Mouse (Mus musculus): Measurements from ENCODE around the gene Trpm7.
"Not testable (repeated sequence)": the region's sequence is repeated elsewhere in the genome, so short reads cannot be mapped to it uniquely, and the experiment has no call there.

Gene Trpm7

DNA sequence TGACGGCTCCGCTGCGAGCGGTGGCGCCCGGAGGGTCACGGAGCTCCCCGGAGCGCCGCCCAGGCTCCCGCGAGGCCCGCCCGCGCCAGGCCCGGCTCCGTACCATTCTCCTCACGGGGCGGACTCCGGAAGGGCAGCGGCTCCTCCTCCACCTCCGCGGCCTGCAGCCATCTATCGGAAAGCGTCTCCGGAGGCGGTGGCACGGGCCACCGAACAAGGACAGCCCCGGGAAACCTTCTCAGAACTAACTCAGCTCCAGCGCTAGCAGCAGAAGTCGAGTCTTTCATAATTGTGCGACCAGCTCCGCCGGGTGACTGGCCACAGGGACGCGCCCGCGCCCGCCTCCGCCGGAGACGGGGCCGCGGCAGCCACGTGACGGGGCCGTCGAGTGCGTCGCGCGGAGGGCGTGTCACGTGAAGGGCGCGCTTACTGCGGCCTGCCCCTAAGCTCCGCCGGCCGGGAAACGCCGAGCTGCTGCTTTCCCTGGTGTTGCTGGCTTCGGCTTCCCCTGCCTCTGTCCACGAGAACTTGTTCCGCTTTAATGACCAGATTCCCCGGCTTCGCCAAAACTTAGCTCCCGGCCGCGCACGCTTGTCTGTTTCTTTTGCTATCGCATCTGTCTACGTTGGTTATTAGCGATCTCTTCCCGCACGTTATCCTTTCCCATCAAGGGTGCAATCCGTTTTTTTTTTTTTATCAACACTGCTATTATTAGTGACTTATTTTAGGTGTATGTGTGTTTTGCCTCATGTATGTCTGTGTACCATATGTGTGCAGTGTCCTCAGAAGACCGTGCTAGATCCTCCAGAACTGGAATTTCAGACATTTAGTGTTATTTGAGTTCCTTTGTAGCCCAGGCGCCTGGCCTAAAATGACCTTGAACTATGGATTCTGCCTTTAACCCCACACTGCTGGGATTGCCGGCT is at the start of gene Trpm7:
TSS of gene Trpm7 (minus strand) at position 360 of the 926 bp plus-strand sequence.
- DNase-seq: peak; percentile 87 to 89

DNA sequence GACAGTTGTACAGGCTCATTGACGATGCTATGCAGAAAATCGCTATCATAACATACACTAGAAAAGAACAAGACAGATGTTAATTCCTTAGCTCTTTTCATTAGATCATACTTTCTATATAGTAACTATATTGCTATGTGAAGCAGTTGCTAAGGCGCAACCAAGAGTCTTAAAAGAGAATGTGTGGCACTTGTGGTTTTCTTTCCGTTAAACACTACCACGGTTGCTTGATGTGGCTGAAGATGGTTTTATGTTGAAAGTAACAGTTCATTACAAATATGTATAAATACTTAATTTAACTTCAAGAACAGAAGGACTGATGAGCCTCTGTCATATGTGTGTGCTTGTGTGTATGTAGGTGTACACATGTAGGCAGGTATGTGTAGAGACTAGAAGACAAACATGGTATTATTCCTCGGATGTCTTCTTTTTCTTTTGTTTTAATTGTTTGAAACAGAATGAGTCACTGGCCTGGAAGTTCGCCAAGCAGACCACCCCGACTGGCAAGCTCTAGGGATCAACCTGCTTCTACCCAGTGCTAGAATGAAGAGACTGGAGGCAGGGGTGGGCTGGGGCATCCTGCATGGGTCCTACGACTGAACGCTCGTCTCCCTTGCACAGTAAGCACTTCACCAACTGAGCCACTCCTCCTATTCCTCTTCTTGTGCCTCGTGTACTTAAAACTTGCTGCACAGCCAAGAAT is 44.5 kb upstream of the Trpm7 start:
- DNase-seq: peak; percentile 29 to 38

DNA sequence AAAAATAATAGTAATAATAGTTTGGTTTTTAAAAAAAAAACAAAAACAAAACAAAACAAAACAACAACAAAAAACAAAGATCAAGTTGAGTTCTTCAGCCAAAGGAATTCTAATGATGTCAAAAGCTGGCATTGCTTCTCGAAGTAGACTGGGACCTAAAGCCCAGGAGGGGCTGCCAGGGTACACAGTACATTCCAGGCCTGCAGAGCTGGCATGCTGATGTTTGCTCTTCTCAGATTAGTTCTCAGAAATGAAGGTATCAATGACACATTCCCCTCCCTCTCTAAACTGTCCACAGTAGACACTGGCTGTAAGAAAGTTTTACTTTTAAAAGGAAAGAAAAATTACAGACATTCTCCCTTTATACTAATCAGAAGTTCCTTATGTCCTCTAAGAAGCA is 40.2 kb upstream of the Trpm7 start:
- DNase-seq: no peak

DNA sequence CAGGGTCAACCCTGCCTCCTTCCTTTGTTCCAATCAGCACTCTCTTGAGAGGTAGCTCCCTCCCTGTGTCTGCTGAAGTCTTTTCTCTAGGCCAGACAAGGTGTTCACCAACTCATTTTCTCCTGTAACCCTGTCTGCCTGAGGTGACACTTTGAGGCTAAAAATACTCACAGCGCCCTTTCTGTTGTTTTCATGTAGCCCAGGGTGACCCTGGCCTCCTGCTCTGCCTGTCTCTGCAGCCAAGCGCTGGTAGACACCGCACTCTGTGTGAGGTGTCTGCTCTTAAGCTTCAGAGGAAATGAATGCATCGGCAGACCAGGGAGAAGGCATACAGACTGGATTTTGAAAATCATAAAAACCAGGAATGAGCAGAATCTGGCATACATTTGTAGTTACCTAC is 38.1 kb upstream of the Trpm7 start:
- no peak for DNase-seq

DNA sequence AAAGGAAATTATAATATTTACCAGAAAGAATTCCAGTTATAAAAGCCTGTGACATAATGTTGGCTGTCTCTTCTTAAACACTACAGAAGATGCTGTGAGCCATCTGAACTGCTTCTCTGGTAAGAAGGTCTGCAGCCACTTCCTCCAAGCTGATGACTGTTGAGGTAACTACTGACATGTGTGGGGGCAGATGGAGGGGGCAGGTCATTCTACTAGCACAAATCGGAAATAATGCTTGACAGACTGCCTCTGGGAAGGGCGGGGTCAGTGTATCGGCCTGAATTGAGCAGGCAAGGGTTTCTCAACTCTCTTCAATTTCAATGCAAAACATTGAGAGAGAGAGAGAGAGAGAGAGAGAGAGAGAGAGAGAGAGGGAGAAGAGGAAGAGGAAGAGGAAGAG is 28.1 kb upstream of the Trpm7 start:
- DNase-seq: no peak

DNA sequence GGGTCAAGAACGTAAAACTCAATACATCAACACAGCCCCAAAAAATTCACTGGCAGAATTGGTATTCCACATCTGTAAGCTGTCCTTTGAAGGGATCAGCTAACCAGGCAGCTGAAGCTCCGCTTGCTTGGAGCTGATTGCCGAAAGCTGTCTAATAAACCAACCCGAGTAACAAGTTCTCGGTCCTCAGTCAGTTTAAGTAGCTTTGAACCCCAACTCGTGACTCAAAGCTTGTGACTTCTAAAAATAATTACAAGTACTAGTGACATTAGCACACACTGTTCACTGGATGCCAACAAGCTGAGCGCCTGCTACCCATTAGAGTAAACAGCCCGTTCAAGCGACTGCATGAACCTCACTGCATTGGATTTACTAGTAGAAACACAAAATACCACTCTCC is 21.5 kb upstream of the Trpm7 start:
- DNase-seq: no peak

DNA sequence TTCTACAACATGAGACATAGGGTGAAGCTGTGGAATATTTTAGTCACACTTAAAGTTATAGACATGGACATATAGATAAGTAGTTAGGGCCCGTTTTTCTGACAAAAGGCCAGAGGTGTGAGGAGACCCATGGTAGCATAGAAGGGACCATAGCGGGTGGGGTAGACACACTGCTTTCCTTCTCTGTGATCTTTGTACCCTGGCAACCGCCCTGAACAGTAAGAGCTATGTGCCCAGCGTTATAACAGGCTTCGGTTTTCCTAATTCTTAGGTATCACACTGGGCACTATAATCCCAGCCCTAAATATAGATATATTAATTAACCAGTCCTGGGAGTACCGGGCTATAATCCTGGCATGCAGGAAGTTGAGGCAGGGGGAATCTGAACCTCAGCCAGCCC is 20.9 kb upstream of the Trpm7 start:
- DNase-seq: no peak

DNA sequence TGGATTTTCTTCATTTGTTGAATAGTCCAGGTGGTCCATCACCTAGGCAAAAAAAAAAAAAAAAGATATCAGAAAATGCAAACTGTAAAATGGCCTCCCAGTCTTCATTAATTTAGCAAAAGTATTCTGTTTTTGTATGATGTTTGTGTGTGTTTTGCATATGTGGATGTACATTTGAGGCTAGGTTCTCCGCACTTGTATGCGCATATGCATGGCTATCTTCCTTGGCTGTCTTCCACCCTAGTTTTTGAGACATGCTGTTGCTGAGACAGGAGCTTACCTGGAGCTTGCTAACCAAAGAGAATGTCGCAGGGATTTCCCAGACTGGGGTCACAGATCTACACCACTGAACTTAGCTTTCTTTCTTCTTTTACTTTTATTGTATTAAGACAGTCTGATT is 18.2 kb upstream of the Trpm7 start:
- DNase-seq: no peak

DNA sequence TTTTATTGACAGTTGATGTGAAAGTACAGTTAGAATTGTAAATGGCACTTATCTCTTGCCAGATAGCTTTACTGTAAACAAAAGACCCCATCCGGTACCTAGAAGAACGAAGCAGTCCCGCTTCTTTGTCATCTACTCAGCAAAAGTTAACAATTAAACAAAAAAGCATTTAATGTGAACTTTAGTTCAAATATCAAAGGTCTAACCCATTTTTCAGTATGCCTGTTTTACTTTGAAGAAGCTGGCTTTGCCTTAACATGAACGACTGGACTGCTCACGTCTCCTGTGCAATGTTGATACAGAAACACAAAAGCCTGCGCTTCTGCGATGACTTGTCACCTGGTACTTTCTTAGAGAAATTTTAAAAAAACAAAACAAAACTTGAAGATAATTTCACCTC is 16.3 kb upstream of the Trpm7 start:
- DNase-seq: no peak

DNA sequence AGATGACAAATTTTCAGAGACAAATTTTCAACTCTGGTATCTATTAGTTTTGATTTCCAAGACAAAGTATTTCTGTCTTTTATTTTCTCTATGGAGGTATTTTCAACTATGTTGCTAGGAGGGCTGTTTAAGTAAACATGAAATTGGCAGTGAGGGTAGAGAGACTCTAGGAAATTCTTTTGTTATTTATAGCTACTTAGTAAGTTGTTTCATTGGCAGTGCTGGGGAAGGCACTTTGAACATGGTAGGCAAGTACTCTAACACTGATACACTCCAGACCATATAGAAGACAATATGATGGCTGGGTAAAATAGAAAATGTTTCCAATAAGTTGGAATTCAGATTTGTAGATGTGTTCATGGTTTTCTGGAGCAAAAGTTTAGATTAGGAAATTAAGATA is 15.7 kb upstream of the Trpm7 start:
- no peak for DNase-seq

DNA sequence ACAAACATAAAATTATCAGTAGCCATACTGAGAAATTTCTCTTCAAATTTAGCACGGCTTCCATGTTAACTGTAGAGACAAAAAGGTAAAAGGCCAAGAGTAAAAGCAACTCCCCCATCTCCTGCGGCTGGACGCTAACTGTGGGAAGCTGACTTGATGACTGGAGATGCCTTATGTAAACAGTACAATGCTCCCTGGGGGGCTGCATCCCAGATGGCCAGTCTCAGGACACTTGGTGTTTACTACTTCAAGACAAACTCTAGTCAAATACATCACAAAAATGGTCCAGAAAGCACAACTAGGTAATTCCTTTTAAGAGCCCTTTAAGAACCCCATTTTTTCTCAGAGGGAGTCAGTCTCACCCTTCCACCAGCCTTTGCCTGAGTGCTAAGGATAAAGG is 11.1 kb upstream of the Trpm7 start:
- DNase-seq: no peak

DNA sequence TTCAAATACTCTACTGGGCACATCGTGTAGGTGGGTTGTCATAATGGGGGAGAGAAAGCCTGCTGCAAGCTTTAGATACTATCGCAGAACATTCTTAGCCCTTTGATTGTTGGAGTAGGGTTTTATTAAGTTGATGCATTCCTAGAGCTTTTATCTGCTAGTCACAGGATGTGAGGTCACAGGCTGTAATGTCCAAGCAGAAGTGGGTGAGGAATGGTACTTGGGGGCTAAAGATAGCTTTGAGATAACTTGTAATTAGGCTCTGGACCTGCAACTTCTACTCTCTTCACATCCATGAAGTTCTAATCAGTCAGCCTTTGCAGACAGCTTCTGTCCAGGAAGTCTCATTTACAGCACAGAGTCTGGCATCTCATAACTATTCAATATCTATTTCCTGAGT is 9.8 kb upstream of the Trpm7 start:
- DNase-seq: no peak

DNA sequence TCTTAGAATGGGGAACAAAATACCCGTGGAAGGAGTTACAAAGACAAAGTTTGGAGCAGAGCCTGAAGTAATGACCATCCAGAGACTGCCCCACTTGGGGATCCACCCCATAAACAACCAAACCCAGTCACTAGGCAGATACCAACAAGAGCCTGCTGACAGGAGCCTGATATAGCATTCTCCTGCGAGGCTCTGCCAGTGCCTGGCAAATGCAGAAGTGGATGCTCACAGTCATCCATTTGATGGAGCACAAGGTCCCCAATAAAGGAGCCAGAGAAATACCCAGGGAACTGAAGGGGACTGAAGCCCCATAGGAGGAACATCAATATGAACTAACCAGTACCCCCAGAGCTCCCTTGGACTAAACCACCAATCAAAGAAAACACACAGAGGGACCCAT is 6.7 kb upstream of the Trpm7 start:
- DNase-seq: not testable (repeated sequence)

DNA sequence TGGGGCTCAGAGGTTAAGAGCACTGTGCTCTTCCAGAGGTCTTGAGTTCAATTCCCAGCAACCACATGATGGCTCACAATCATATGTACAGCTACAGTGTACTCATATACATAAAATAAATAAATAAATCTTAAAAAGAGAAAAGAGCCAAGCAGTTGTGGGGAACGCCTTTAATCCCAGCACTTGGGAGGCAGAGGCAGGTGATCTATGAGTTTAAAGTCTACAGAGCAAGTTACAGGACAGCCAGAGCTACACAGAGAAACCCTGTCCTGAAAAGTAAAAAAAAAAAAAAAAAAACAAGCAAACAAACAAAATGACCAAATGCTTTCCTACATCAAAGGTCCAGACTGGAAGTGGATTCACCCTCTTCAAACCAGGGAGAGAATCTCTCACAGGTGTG is 2.0 kb upstream of the Trpm7 start:
- DNase-seq: no peak

DNA sequence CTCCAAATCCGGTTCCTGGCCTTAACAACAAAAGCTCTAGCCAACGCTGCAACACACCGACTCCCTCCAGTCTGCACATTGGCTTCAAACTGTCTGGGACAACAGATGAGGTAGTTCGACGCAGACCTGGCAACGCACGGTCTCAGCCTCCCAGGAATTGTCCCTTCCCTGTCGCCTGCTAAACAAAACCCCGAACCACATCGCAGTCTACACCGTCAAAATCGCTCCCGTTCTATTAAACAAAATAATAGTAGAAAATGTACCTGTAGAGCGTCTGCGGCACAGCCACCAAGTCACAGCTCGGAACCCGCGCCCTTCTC is 554 bp downstream of the Trpm7 start:
- DNase-seq: peak in 1 of 2 experiments; percentile 35

DNA sequence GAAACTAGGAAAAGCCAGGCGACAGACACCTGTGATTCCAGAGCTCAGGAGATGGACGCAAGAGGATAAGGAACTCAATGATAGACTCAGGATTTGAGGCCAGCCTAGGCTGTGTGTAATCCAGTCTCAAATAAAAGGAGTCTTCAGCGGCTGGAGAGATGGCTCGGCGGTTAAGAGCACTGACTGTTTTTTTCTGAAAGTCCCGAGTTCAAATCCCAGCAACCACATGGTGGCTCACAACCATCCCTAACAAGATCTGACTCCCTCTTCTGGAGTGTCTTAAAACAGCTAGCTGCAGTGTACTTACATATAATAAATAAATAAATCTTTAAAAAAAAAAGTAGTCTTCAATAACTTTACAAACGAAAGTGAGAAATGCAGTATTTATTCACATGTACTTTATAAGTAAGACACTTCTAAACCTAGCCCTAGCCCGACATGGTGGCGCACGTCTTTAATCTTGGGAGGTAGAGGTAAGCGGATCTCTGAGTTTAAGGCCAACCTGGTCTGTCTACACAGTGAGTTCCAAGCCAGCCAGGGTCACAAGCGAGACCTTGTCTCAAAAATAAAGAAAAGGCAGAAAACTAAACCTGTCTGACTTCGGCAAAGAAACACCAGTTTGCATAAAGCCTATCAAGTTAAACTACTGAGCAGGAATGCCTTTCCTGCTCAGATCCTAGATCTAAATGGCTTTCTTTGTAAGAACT is 1.1 kb downstream of the Trpm7 start:
- peak; percentile 16 to 20 for DNase-seq

DNA sequence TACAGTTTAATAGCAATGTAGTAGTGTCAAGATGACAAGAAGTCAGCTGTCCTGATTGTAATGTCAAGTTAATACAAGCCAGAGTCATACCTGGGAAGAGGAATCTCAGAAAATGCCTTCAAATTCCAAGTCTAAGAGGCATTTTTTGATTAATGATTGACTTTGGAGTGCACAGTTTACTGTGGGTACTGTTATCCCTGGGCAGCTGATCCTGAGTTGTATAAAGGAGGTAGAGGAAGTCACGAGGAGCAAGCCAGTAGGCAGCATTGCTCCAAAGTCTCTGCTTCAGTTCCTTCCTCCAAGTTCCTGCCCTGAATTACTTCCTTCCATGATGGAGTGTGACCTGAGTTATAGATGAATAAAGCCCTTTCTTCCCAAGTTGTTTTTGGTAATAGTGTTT is 9.7 kb downstream of the Trpm7 start:
- DNase-seq: no peak

DNA sequence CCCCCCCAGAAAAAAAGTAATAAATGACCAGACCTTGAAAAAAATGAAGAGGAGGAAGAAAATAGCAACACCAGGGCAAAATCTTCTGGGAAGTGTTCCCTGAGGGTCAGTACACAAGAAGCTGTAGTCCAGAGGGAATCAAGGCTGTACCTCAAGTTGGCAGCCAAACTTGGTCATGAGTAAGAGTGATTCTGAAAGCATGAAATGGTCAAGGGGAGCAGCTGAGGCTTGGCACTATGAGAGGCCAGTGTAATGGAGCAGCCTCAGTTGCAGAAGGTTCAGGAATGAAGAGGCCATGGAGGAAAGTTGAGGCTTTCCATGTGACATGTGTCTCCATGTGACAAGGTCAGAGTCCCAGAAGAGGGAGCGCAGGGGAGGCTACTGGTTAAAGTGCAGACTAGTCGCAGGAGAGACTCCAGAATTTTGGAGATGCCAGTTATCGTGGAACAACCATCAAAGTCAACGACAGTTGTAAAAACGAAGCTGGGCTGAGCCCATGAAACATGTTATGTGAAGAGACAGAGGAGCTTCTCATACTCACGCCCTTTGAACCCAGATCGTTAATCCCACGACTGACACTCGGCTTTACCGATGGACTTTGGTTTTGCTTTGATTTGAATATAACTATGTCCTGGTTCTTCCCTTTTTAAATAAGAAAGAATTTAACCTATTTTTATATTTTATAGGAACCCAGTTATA is 10.4 kb downstream of the Trpm7 start:
- DNase-seq: no peak

DNA sequence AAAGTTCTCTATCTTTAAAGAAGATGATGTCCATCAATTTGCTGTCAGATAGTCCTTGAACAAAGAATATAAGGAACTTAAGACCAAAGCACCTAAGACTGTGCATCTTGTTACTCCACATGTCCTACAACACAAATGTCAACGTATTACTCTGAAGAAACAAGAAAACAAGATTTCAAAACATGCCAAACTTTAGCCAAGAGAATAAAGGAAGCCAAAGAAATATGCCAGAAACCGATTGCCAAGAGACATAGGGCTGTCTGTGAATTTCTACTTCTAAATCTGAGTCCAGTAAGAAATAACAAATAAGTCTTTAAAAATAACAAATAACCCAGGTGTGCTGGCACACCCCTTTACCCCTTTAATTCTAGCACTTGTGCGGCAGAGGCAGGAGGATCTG is 11.0 kb downstream of the Trpm7 start:
- no peak for DNase-seq

DNA sequence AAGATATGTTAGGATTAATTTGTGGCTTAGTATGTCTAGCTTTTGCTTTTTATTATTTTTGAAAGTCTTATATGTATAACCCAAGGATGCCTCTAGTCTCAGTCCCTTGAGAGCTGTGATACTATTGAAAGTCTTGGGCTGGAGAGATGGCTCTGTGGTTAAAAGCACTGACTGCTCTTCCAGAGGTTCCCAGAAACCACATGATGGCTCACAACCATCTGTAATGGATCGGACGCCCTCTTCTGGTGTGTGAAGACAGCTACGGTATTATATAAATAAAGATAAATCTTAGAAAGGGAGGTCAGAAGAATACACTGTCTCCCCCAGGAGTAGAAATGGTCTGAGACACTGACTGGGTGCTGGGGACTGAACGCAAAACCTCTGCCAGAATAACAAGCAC is 31.3 kb downstream of the Trpm7 start:
- DNase-seq: no peak

DNA sequence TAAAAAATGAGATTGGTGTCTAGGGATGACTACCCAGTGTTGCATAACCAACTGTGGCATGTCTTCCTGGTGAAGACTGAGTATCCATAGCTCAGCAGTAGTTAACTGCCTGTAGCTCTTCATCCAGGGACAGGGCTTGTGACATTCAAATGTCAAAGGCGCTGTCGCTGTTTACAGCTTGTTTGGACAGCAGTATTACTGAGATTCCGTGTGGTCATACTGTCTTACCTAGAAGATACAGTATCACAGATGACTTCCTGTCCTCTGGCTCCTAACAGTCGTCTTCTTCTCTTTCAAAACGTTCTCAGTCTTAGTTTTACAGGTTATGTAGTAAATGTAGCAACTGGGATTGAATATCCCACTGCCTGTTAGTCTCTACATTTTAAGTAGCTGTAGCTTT is 37.2 kb downstream of the Trpm7 start:
- DNase-seq: no peak

DNA sequence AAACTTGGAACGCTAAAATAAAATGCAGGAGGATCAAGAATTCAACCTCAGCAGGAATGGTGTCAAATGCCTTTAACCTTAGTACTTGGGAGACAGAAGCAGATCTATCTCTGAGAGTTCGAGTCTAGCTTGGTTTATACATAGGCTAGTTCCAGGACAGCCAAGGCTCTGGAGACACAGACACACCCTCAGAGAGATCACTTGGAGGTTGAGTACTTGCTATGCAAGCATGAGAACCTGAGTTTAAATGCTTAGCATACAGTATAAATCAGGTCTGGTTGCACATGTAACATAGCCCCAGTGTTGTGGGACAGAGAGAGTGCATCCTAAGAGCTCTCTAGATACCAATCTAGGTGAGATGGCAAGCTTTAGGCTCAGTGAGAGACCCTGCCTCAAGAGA is 58.6 kb downstream of the Trpm7 start:
- no peak for DNase-seq

DNA sequence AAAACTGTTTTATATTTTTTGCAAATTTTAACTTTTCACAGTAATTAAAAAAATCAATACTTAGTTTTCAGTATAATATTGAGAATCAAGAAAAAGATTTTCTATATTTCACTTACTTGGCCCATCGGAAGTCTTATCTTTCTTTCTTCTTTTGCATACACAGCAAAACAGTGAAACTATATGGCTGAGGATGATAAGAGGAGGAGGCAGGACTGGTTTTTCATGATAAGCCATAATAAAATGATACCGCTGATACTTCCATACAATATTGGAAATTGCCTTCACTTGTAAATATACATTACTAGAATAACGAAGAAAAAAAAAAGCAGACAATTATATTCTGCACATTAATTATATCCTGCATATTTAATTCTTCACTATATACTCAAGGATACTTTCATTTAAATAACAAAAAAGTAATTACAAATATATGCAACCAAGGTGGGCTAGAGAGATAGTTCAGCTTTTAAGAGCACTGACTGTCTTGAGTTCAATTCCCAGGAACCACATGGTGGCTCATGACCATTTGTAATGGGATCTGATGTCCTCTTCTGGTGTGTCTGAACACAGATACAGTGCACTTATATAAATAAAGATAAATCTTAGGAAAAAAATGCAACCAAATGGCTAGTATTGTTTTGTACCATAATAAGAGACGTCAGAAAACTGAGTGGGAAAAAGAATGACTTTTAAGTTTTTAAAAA is 59.2 kb downstream of the Trpm7 start:
- no peak for DNase-seq

All from thymus, postnatal 36 days (tissue).